Comparison of ENCODE assay signal across 8 mouse cellular contexts in genomic region chr7:49439136-49439535, GRCm38 (mm10).
DNase-seq lines count a peak whose midpoint lies in the region; ATAC-seq and TF ChIP-seq lines count a peak whose summit lies in the region.

No protein-coding gene starts in this region.

- H3K27me3 ChIP-seq in hindbrain, postnatal 0 days (ENCODE audit: insufficient read depth, low read length) = no peaks in the 10 kb centered on the region
- H3K27me3 ChIP-seq in hindbrain, embryonic 12.5 days = no peaks in the 10 kb centered on the region
- no peaks in the 10 kb centered on the region for H3K27me3 ChIP-seq in ES-Bruce4 (ENCODE audit: control insufficient read depth, insufficient read depth, low read length, poor library complexity, severe bottlenecking)
- H3K27me3 ChIP-seq in forebrain, embryonic 16.5 days (replicated peaks; ENCODE audit: control insufficient read depth, insufficient read depth, low read length) = no peaks in the 10 kb centered on the region

- H3K9ac ChIP-seq in hindbrain, postnatal 0 days (replicated peaks; ENCODE audit: low read length) = no peak overlapping the region
- H3K9ac ChIP-seq in hindbrain, embryonic 12.5 days = no peak overlapping the region
- no peak overlapping the region for H3K9ac ChIP-seq in ES-Bruce4 (ENCODE audit: low read depth, poor library complexity, severe bottlenecking)
- no peak overlapping the region for H3K9ac ChIP-seq in forebrain, embryonic 16.5 days (replicated peaks; ENCODE audit: low read depth, low read length)

- 0 out of 2 replicates have a peak, but pooled peaks cover 4% of the 10 kb centered on the region for H3K4me1 ChIP-seq in hindbrain, postnatal 0 days (ENCODE audit: insufficient read depth, low read length)
- H3K4me1 ChIP-seq in hindbrain, embryonic 12.5 days = peaks cover 21% of the 10 kb centered on the region
- H3K4me1 ChIP-seq in ES-Bruce4 (ENCODE audit: control insufficient read depth, insufficient read depth, low read length) = peaks cover 3% of the 10 kb centered on the region
- peaks cover 23% of the 10 kb centered on the region for H3K4me1 ChIP-seq in forebrain, embryonic 16.5 days (replicated peaks; ENCODE audit: control insufficient read depth, insufficient read depth, low read length)

- no peak overlapping the region for H3K27ac ChIP-seq in hindbrain, postnatal 0 days
- H3K27ac ChIP-seq in hindbrain, embryonic 12.5 days = no peak overlapping the region
- no peak overlapping the region for H3K27ac ChIP-seq in ES-Bruce4 (ENCODE audit: insufficient read depth, low read length)
- no peak overlapping the region for H3K27ac ChIP-seq in forebrain, embryonic 16.5 days (ENCODE audit: low read length)

- 68% methylated on average over 2 of the region's 2 CpGs for WGBS in hindbrain, postnatal 0 days
- 70% methylated on average over 2 of the region's 2 CpGs for WGBS in hindbrain, embryonic 12.5 days
- 82% methylated on average over 2 of the region's 2 CpGs for WGBS in forebrain, embryonic 16.5 days

- peak; percentile 62 for TF ChIP-seq CTCF in hindbrain, postnatal 0 days (IDR thresholded peaks at IDR 0.05; ENCODE audit: low read depth)
- peak; percentile 84 for TF ChIP-seq CTCF in ES-Bruce4 (IDR thresholded peaks at IDR 0.05; ENCODE audit: low read depth, low read length)

- TF ChIP-seq POLR2A in ES-Bruce4 (IDR thresholded peaks at IDR 0.05; ENCODE audit: insufficient read depth, low read length) = no peak

- ATAC-seq in hindbrain, postnatal 0 days = no peak
- no peak for ATAC-seq in hindbrain, embryonic 12.5 days (ENCODE audit: low FRiP score)
- ATAC-seq in forebrain, embryonic 16.5 days = no peak

- no peaks in the 10 kb centered on the region for H3K9me3 ChIP-seq in hindbrain, postnatal 0 days (ENCODE audit: low read length)
- no peaks in the 10 kb centered on the region for H3K9me3 ChIP-seq in hindbrain, embryonic 12.5 days (replicated peaks)
- H3K9me3 ChIP-seq in ES-Bruce4 (replicated peaks; ENCODE audit: control insufficient read depth, insufficient read depth, low read length, poor library complexity, severe bottlenecking) = no peaks in the 10 kb centered on the region
- H3K9me3 ChIP-seq in forebrain, embryonic 16.5 days (ENCODE audit: control insufficient read depth, low read length) = no peaks in the 10 kb centered on the region

- TF ChIP-seq EP300 in ES-Bruce4 (IDR thresholded peaks at IDR 0.05; ENCODE audit: insufficient read depth, low read depth, low read length) = no peak

- H3K36me3 ChIP-seq in hindbrain, postnatal 0 days (ENCODE audit: insufficient read depth, low read length) = no peaks in the 10 kb centered on the region; the same call in 1 of the 2 replicates
- H3K36me3 ChIP-seq in hindbrain, embryonic 12.5 days = no peaks in the 10 kb centered on the region
- H3K36me3 ChIP-seq in ES-Bruce4 (ENCODE audit: control insufficient read depth, insufficient read depth, low read length, poor library complexity, severe bottlenecking) = no peaks in the 10 kb centered on the region
- no peaks in the 10 kb centered on the region for H3K36me3 ChIP-seq in forebrain, embryonic 16.5 days (ENCODE audit: control insufficient read depth, insufficient read depth)

- DNase-seq in hindbrain, postnatal 0 days (ENCODE audit: low spot score) = peak; percentile 28
- DNase-seq in cerebellum, adult 8-10 months = peak; percentile 45
- peak; percentile 33 for DNase-seq in induced T-regulatory cell, adult 2 months (ENCODE audit: low read depth)
- peak; percentile 44 for DNase-seq in retina, embryonic 14.5 days (ENCODE audit: low spot score)
- DNase-seq in urinary bladder, adult 18-20 months (ENCODE audit: low spot score in 2 of 2) = no peak

- H3K4me2 ChIP-seq in hindbrain, postnatal 0 days (ENCODE audit: low read depth, low read length) = no peak overlapping the region
- H3K4me2 ChIP-seq in hindbrain, embryonic 12.5 days (replicated peaks) = no peak overlapping the region
- H3K4me2 ChIP-seq in forebrain, embryonic 16.5 days (ENCODE audit: low read length) = no peak overlapping the region

- no peak overlapping the region for H3K4me3 ChIP-seq in hindbrain, postnatal 0 days (ENCODE audit: low read length)
- H3K4me3 ChIP-seq in hindbrain, embryonic 12.5 days = no peak overlapping the region
- H3K4me3 ChIP-seq in ES-Bruce4 (ENCODE audit: low read depth, low read length) = no peak overlapping the region
- H3K4me3 ChIP-seq in forebrain, embryonic 16.5 days (replicated peaks; ENCODE audit: low read length) = no peak overlapping the region

Comparison
In these comparisons a context has a peak if more than half of its experiments do, and no peak if none do; other contexts are left out.
1. DNase-seq: peak in hindbrain, postnatal 0 days (single experiment), cerebellum, adult 8-10 months (single experiment), induced T-regulatory cell, adult 2 months (single experiment) and retina, embryonic 14.5 days (single experiment); none in urinary bladder, adult 18-20 months (0 of 2).